Mouse (Mus musculus) midbrain, postnatal 0 days (tissue): ENCODE results near the gene B3gat3. TPM values are rescaled to one million over a fixed set of nuclear protein-coding genes. Genes with fewer than 3 reads are reported as not detected.

Source experiments
- ATAC-seq: fragments of 200-750 bp; cut with Nextera tagmentation; 2 replicates; pipeline ENCODE4 v1.8.0; 2017; ENCODE audit warnings: moderate number of reproducible peaks, mild to moderate bottlenecking, moderate TSS enrichment, moderate library complexity; ENCODE audit not compliant: low FRiP score
- DNase-seq: peaks from one replicate; pipeline ENCODE4 v3.0.0-alpha.2; 2015; ENCODE audit warnings: low spot score
- H3K27ac ChIP-seq: fragments of 300-500 bp; sonication (generic); 2 replicates; pipeline ENCODE4 v1.5.1; 2014; ENCODE audit warnings: low read depth, mild to moderate bottlenecking, low read length, mixed read lengths
- H3K27me3 ChIP-seq: fragments of 300-500 bp; sonication (generic); 2 replicates; pipeline ENCODE4 v1.6.1; 2014; ENCODE audit warnings: low read length, control low read depth, mixed read lengths; ENCODE audit not compliant: insufficient read depth
- H3K36me3 ChIP-seq: fragments of 300-500 bp; sonication (generic); 2 replicates; pipeline ENCODE4 v1.6.1; 2014; ENCODE audit warnings: low read length, control low read depth, mixed read lengths; ENCODE audit not compliant: insufficient read depth
- H3K4me1 ChIP-seq: fragments of 300-500 bp; sonication (generic); 2 replicates; pipeline ENCODE4 v1.6.1; 2014; ENCODE audit warnings: mild to moderate bottlenecking, control low read depth, antibody characterized with exemption, low read length, mixed read lengths; ENCODE audit not compliant: insufficient read depth
- H3K4me2 ChIP-seq: fragments of 300-500 bp; sonication (generic); 2 replicates; pipeline ENCODE4 v1.6.1; 2014; ENCODE audit warnings: low read depth, mild to moderate bottlenecking, low read length, mixed read lengths; ENCODE audit not compliant: poor library complexity, severe bottlenecking
- H3K4me3 ChIP-seq: fragments of 300-500 bp; sonication (generic); 2 replicates; pipeline ENCODE4 v1.5.1; 2014; ENCODE audit warnings: low read depth, mild to moderate bottlenecking, low read length, moderate library complexity
- H3K9ac ChIP-seq: fragments of 300-500 bp; sonication (generic); replicated peaks from 2 replicates; pipeline ENCODE4 v1.6.1; 2014; ENCODE audit warnings: mild to moderate bottlenecking, low read length, moderate library complexity, mixed read lengths; ENCODE audit not compliant: poor library complexity, severe bottlenecking
- H3K9me3 ChIP-seq: fragments of 300-500 bp; sonication (generic); 2 replicates; pipeline ENCODE4 v1.6.1; 2016; ENCODE audit warnings: low read length, control low read depth
- CTCF ChIP-seq: IDR thresholded peaks from 2 replicates; pipeline ENCODE4 v1.5.1; 2016; ENCODE audit warnings: antibody characterized with exemption, mild to moderate bottlenecking
- WGBS: fragments of 180-500 bp; shearing (Covaris S2); extraction: QIAGEN DNeasy Blood & Tissue Kit; methylation state at CpG from one replicate; pipeline ENCODE4 v1.1.7; 2014; 5-methylcytosine and 5-hydroxymethylcytosine counted together
- polyA plus RNA-seq: library from polyadenylated mRNA; unstranded; fragments of >200 nt; fragmentation: Nextera tagmentation; extraction: Ambion mirVana; gene quantifications from 2 replicates; pipeline ENCODE4 v1.2.1, GENCODE M21; 2015
- total RNA-seq: library from RNA; depleted of rRNA; stranded (reverse); fragments of >200 nt; gene quantifications from 2 replicates; pipeline ENCODE4 v1.2.3, GENCODE M21; 2014

The B3gat3 gene
- total and polyA plus RNA-seq, 2 experiments from 2014 or later, result 95.5 to 111 TPM

DNA sequence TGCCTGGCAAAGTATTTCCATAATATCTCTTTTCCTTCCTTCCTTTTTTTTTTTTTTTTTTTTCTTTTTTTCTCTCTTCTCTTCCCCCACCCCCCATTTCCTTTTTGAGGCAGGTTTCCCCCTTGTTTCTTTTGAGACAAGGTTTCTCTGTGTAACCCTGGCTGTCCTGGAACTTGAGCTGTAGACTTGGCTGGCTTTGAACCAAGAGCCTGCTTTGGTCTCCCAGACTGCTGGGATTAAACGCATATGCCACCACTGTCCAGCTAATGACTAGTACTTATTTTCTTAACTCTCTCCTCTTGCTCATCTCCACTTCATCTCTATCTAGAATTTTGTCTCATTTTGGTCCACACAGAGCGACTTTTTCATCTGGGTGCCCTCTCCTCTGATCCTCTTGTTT, 22.9 kb downstream of the B3gat3 start:
- H3K36me3 ChIP-seq, result peaks cover 25% of the 10 kb centered on the region
- H3K4me1 ChIP-seq, result no peaks in the 10 kb centered on the region; the same call in 1 of the 2 replicates
- H3K4me3 ChIP-seq, result peak overlapping the region; percentile 71
- H3K27me3 ChIP-seq, result no peaks in the 10 kb centered on the region
- WGBS, result 69% methylated on average over 2 of the region's 2 CpGs
- no peak overlapping the region for H3K27ac ChIP-seq
- DNase-seq, result no peak
- TF ChIP-seq CTCF, result no peak
- H3K9me3 ChIP-seq, result no peaks in the 10 kb centered on the region
- no peak for ATAC-seq
- H3K4me2 ChIP-seq, result peak overlapping the region; percentile 63
- peak overlapping the region; percentile 87; the same call in 1 of the 2 replicates for H3K9ac ChIP-seq

DNA sequence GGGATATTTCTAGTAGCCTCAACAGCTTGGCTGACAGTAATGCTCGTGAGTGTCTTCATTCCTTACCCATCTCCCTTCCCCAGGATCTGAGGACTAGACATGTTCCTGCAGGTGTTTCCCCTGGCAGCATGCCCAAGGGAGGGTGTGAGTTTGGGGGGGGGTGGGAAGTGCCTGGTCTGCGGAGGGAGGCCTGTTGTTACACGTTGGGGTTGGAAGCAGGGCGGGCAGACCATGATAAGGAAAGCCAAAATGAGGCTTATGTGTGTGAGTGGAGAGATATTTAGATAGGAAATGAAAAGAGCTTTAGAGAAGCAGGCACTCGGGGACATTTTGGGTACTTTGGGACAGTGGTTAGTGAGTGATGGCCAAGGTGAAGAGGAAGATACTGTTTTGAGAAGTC, 23.9 kb downstream of the B3gat3 start:
- Histone ChIP-seq H3K4me1 (no peaks in the 10 kb centered on the region; the same call in 1 of the 2 replicates), H3K4me3 (no peak overlapping the region), H3K4me2 (no peak overlapping the region), H3K27ac (no peak overlapping the region), H3K9me3 (no peaks in the 10 kb centered on the region), H3K27me3 (no peaks in the 10 kb centered on the region), H3K9ac (0 out of 2 replicates have a peak overlapping the region, but pooled peaks have one; percentile 29), H3K36me3 (peaks cover 35% of the 10 kb centered on the region)
- WGBS, result 66% methylated on average over 5 of the region's 5 CpGs
- ATAC-seq, result no peak
- no peak for DNase-seq
- TF ChIP-seq CTCF, result no peak

DNA sequence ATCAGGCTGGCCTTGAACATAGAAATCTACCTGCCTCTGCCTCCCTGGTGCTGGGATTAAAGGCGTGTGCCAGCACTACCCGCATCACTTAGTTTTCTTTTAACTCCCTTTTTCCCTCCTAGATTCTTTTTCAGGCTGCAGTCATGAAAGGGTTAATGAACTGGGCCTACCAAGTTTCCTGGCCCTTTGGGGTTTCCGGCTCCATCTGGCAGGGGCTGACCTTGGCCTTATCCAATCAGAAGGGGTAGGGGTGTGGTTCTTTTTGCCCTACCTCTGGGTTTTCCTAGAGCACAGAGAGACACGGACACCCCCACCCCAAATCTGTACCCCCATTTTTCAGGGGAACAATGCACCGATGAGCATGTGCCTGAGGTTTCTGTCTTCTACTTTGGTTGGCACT, 24.6 kb downstream of the B3gat3 start:
- H3K36me3 ChIP-seq, result peaks cover 39% of the 10 kb centered on the region
- peak; percentile 85 for DNase-seq
- H3K27me3 ChIP-seq, result no peaks in the 10 kb centered on the region
- no peak overlapping the region for H3K4me3 ChIP-seq
- peak overlapping the region; percentile 8; the same call in 1 of the 2 replicates for H3K9ac ChIP-seq
- TF ChIP-seq CTCF, result no peak
- WGBS, result 36% methylated on average over 5 of the region's 5 CpGs
- no peaks in the 10 kb centered on the region; the same call in 1 of the 2 replicates for H3K4me1 ChIP-seq
- no peak overlapping the region for H3K4me2 ChIP-seq
- H3K9me3 ChIP-seq, result no peaks in the 10 kb centered on the region
- H3K27ac ChIP-seq, result no peak overlapping the region
- ATAC-seq, result no peak

DNA sequence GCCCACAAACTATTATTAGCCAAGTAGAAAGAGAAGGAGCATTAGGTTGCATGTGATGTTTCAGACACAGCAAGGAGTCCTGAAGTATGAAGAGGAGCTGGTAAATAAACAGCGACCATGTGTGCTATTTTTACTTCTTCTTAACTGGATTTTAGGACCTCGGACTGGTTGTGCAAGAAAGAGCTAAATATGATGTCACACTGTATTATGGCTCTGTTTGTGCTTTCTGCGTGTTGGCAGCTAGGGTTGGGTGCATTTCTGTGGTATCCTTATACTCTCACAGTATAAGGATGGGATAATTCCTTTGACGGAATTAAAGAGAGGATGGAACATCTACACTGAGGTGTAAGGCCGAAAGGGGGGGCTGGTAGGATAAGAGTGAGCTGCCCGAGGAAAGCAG, 25.1 kb downstream of the B3gat3 start:
- H3K27ac ChIP-seq, result no peak overlapping the region
- no peak overlapping the region for H3K4me3 ChIP-seq
- peak overlapping the region; percentile 8; the same call in 1 of the 2 replicates for H3K9ac ChIP-seq
- no peak overlapping the region for H3K4me2 ChIP-seq
- H3K4me1 ChIP-seq, result no peaks in the 10 kb centered on the region; the same call in 1 of the 2 replicates
- H3K36me3 ChIP-seq, result peaks cover 42% of the 10 kb centered on the region
- no peak for DNase-seq
- WGBS, result 82% methylated on average over 6 of the region's 6 CpGs
- H3K27me3 ChIP-seq, result no peaks in the 10 kb centered on the region
- ATAC-seq, result no peak
- no peak for TF ChIP-seq CTCF
- no peaks in the 10 kb centered on the region for H3K9me3 ChIP-seq

DNA sequence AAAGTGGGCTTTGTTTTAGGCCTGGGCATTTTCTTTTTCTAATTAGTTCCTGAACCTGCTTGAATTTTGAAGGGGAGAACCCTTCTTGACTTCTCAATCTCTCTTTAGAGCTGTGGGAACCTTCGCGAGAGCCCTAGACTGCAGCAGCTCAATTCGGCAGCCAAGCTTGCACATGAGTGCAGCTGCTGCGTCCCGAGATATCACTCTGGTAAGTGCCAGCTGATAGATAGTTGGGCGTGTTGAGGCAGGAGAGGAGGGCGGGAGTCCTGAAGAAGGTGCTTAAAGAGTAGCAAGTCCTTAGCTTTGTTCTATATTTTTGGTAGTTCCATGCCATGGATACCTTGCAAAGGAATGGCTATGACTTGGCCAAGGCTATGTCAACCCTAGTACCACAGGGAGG, 26.8 kb downstream of the B3gat3 start:
- H3K4me2 ChIP-seq, result no peak overlapping the region
- no peak for TF ChIP-seq CTCF
- DNase-seq, result no peak
- no peak for ATAC-seq
- H3K27me3 ChIP-seq, result no peaks in the 10 kb centered on the region
- WGBS, result 94% methylated on average over 7 of the region's 7 CpGs
- H3K4me1 ChIP-seq, result no peaks in the 10 kb centered on the region
- no peak overlapping the region for H3K4me3 ChIP-seq
- H3K27ac ChIP-seq, result no peak overlapping the region
- no peaks in the 10 kb centered on the region for H3K9me3 ChIP-seq
- H3K9ac ChIP-seq, result no peak overlapping the region
- H3K36me3 ChIP-seq, result peaks cover 56% of the 10 kb centered on the region

GRCm38 (mm10) chr19:8950190-8950589, 30.0 kb downstream of the B3gat3 start:
- Histone ChIP-seq H3K4me3 (no peak overlapping the region), H3K4me2 (no peak overlapping the region), H3K9ac (no peak overlapping the region), H3K9me3 (no peaks in the 10 kb centered on the region), H3K27me3 (no peaks in the 10 kb centered on the region), H3K27ac (no peak overlapping the region), H3K4me1 (no peaks in the 10 kb centered on the region; the same call in 1 of the 2 replicates), H3K36me3 (peaks cover 60% of the 10 kb centered on the region)
- 91% methylated on average over 5 of the region's 5 CpGs for WGBS
- DNase-seq (no peak), ATAC-seq (no peak)
- TF ChIP-seq CTCF, result no peak
